Mouse (Mus musculus) adrenal gland, postnatal 4 days (tissue): ENCODE measurements around the gene Galntl6. TPM values are rescaled to one million over a fixed set of nuclear protein-coding genes. Genes with fewer than 3 reads are reported as not detected.
A peak's percentile ranks its signal among the peaks of the same experiment; 100 is the strongest.

ENCODE experiments used
- DNase-seq, 2 experiments: peaks; one replicate each; pipeline ENCODE4 v3.0.0; 2021 to 2022; ENCODE audit warnings: low spot score in 2 of 2, mixed read lengths in 2 of 2
- total RNA-seq, 2 experiments: library from RNA; stranded (reverse); gene quantifications; 2 replicates each; pipeline ENCODE4 v1.2.3; 2021

The Galntl6 gene
- total RNA-seq, 2 experiments from 2014 or later, result 0.95 to 1.6 TPM

DNA sequence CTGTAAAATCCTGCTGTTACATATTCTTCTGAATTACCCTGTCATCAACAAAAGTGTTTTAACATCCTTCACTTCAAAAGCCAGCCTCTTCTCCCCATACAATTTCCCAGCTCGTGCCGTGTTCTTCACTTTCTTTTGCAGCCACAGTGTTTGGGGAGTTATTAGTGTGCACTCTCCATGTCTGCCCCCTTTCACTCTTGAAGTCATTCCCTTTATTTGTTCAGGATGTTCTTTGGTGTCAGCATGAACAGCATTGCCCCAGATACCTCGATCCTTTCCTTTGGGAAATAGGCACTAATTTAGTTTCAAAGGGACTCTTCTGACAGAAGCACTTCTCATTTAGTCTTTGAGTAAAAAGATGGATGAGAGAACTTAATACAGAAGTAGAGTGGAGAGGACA lies 939.6 kb downstream of the Galntl6 start:
- no peak for DNase-seq

GRCm38 (mm10) chr8:57966676-57967075 lies 945.8 kb downstream of the Galntl6 start:
- no peak for DNase-seq

GRCm38 (mm10) chr8:57965508-57965907 lies 946.9 kb downstream of the Galntl6 start:
- DNase-seq, result no peak

DNA sequence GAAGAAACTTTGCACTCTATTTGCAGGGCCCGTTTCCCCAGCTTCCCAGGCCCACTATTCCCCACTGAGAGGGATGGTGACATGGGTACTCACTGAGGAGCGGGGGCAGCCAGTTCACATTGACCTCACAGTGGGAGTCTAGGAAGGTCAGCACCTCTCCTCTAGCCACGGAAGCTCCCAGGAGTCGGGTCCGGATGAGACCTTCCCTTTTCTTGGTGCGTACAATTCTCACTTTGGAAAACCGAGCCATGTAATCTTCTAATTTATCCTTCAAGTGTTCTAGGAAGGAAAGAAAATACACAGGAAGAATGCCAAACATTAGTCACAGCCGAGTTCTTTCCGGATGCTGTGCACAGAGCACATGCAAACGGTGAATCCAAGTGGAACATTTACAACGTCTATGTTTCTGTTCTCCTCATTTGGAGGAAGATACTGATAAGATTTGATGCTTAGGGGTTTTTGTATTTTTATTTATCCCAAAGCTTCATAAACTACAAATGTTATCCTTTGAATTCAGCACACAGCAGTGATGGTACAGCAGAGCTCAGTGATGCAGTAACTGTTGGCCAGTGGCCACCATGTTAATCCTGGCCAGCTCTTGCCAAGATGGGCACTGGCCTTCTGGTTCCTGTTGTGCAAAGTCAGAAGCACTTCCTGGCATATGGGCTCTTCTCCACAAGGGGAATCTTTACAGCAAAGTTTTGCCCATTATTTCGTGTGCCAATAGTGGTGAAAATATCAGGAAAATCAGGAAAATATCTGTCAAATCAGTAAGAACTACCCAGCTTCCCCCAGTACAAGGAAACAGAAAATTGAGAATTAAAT lies 949.9 kb downstream of the Galntl6 start:
- DNase-seq, result no peak

DNA sequence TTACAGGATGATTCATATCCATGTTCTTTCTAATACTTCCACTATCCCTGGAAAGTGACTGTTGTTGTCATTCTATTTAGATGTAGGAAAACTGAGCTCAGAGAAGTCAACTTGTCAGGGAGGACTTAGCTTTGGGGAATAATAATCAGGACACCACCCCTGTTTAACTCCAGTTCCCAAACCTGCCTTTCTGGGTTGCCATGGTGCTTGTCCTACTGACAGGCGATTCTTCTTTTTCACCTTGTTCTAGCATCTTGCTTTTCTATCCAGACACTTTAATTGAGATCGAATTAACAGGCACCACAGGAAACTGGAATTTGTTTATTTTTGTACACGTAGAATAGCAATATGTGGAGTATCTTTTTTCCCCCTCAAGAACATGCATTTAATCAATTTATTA lies 953.3 kb downstream of the Galntl6 start:
- DNase-seq, result no peak

- no peak for DNase-seq
Measured at GRCm38 (mm10) chr8:57958121-57958901, 954.1 kb downstream of the Galntl6 start.

DNA sequence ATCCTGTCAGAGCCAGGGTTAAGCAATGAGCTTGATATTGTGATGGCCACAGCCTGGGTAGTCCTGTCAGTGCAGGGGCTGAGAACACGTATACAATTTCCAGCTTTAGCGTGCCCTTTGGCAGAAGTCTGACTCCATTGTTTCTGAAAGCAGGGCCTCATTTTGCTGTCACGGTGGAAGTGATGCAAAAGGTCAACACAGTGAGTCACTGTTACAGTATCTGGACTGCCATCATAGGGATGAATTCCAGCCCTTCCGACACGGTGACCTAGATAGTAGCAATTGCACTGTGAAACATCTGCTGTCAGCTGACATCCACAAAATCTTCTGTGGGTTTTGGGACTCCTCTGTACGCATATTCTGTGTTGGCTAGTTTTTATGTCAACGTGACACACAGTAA lies 956.9 kb downstream of the Galntl6 start:
- no peak for DNase-seq

DNA sequence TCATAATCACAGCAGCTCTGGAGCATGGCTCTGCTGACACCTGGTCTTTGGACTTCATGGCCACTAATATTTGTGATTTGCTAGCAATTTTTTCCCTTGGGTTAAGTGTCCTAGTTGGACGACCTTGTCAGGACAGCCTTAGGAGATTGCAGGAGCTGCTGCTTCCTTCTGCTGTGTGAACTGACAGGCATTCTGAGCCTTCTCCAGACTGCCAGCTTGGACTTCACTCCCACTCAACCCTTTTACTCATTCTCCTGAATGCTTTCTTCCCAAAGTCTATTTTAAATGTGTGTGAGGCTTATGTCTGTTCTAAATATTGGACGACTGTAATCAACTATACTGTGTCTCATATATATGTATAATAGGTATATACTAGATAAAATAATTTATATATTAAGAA lies 971.3 kb downstream of the Galntl6 start:
- no peak for DNase-seq

- no peak for DNase-seq
Measured at GRCm38 (mm10) chr8:57939856-57940420, 972.5 kb downstream of the Galntl6 start.

DNA sequence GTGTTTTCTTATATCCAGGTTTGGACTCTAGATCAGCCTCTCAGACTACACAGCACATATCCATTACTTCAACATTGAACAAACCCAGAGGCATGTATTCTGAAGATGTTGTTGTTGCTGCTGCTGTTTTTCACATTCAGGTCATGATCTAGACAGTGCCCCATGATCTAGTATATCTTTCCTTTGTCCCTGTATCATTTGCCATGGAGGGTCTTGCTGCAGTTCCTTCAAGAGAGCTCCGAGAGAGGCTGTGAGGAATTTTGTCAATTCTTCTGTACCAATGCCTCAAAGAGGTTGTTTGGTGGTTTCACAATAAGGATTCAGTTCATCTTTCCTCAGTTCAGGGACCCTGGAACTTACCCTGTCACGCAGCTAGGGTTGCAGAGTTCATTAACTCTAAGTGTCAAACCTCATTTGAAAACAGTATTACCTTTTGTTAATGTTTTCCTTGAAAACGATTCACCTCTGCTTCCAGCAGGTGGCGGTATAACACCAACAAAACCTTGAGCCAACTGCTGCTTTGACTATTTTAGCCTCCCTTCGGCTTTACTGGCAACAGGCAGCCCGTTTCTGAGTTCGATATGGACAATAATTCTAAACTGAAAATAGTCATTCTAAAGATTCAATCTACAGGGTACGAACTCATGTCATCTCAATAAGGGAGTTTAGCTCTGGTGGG lies 973.1 kb downstream of the Galntl6 start:
- DNase-seq, result peak; percentile 18 to 24

GRCm38 (mm10) chr8:57927074-57927473 lies 985.4 kb downstream of the Galntl6 start:
- DNase-seq, result no peak

GRCm38 (mm10) chr8:57923556-57923955 lies 988.9 kb downstream of the Galntl6 start:
- DNase-seq, result no peak

DNA sequence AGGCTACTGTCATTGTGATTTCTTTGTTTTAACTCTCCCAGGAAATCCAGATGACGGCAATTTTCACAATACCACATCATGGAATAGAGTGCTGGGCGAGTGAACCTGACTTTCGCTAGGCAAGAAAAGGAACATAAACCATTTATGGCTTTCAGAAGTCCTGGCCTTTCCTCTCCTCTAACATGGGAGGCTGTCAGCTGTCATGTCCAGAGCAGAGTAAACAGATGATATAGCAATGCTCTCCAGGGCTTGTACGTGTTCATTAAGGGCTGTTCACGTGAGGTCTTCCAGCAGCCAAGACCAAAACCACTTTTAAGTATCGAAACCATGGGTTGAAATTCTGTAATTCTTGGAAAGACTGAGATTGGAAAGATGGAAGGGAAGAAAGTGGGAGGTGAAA lies 989.3 kb downstream of the Galntl6 start:
- DNase-seq, result no peak

GRCm38 (mm10) chr8:57922214-57923070 lies 990.0 kb downstream of the Galntl6 start:
- DNase-seq, result no peak

- no peak for DNase-seq
Measured at GRCm38 (mm10) chr8:57920326-57920903, 992.0 kb downstream of the Galntl6 start.

GRCm38 (mm10) chr8:57918720-57919640 lies 993.5 kb downstream of the Galntl6 start:
- no peak for DNase-seq

- no peak for DNase-seq
Measured at GRCm38 (mm10) chr8:57893360-57893759, 1019.1 kb downstream of the Galntl6 start.

GRCm38 (mm10) chr8:57892115-57892514 lies 1020.3 kb downstream of the Galntl6 start:
- DNase-seq, result no peak

- DNase-seq, result no peak
Measured at GRCm38 (mm10) chr8:57890159-57890558, 1022.3 kb downstream of the Galntl6 start.
